Mouse (Mus musculus) hindbrain, embryonic 15.5 days (tissue): ENCODE measurements around the gene Ly6f. TPM values are rescaled to one million over a fixed set of nuclear protein-coding genes. Genes with fewer than 3 reads are reported as not detected.

Source experiments
- ATAC-seq: fragments of 200-750 bp; cut with Nextera tagmentation; 2 replicates; pipeline ENCODE4 v1.8.0; 2017; ENCODE audit warnings: low read depth, moderate number of reproducible peaks, moderate TSS enrichment; ENCODE audit not compliant: low FRiP score
- H3K27ac ChIP-seq: fragments of 300-500 bp; sonication (generic); replicated peaks from 2 replicates; pipeline ENCODE4 v1.5.1; 2015; ENCODE audit warnings: mild to moderate bottlenecking, inconsistent platforms
- H3K27me3 ChIP-seq: fragments of 300-500 bp; sonication (generic); 2 replicates; pipeline ENCODE4 v1.6.1; 2015; ENCODE audit warnings: control low read depth, inconsistent platforms
- H3K36me3 ChIP-seq: fragments of 300-500 bp; sonication (generic); 2 replicates; pipeline ENCODE4 v1.6.1; 2015; ENCODE audit warnings: control low read depth, inconsistent platforms
- H3K4me1 ChIP-seq: fragments of 300-500 bp; sonication (generic); replicated peaks from 2 replicates; pipeline ENCODE4 v1.6.1; 2015; ENCODE audit warnings: control low read depth, inconsistent platforms
- H3K4me2 ChIP-seq: fragments of 300-500 bp; sonication (generic); 2 replicates; pipeline ENCODE4 v1.6.1; 2015; ENCODE audit warnings: moderate library complexity, mild to moderate bottlenecking, inconsistent platforms
- H3K4me3 ChIP-seq: fragments of 300-500 bp; sonication (generic); 2 replicates; pipeline ENCODE4 v1.5.1; 2015; ENCODE audit warnings: mild to moderate bottlenecking, inconsistent platforms
- H3K9ac ChIP-seq: fragments of 300-500 bp; sonication (generic); 2 replicates; pipeline ENCODE4 v1.6.1; 2015; ENCODE audit warnings: inconsistent platforms
- H3K9me3 ChIP-seq: fragments of 300-500 bp; sonication (generic); 2 replicates; pipeline ENCODE4 v1.6.1; 2016; ENCODE audit warnings: control low read depth, inconsistent platforms
- WGBS: fragments of 180-500 bp; shearing (Covaris S2); methylation state at CpG from one replicate; pipeline ENCODE4 v1.1.7; 2015; 5-methylcytosine and 5-hydroxymethylcytosine counted together
- polyA plus RNA-seq: library from polyadenylated mRNA; unstranded; fragments of >200 nt; fragmentation: Nextera tagmentation; extraction: Ambion mirVana; gene quantifications from 2 replicates; pipeline ENCODE4 v1.2.1, GENCODE M21; 2015

Ly6f gene
- polyA plus RNA-seq = not detected in 2 replicates

DNA sequence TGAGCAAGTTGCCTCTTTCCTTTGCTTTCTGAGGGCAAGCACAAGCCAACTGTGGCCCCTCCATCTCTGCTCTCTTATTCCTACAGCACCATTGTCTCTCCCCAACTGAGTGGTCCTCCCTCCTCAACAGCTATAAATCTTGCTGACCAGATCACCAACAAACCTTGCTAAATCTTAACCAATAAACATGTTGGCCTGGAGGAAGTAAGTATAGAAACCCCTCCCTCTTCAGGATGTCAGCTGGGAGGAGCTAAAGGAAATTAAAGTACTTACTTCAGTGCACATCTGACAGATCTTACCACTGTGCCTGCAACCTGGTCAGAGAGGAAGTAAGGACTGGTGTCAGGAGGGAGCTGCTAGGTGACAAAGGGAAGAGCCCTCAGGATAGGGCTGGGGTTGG is at the start of gene Ly6f:
Ly6f (plus strand) TSS at position 301 of the 400 bp plus-strand sequence.
- Histone ChIP-seq H3K4me2 (no peak within 1 kb of the TSS), H3K4me1 (no peaks in the 10 kb centered on the region), H3K36me3 (no peaks in the 10 kb centered on the region), H3K27ac (no peak within 1 kb of the TSS), H3K27me3 (no peaks in the 10 kb centered on the region), H3K9ac (no peak within 1 kb of the TSS), H3K4me3 (no peak within 1 kb of the TSS), H3K9me3 (no peaks in the 10 kb centered on the region)
- ATAC-seq = no peak

DNA sequence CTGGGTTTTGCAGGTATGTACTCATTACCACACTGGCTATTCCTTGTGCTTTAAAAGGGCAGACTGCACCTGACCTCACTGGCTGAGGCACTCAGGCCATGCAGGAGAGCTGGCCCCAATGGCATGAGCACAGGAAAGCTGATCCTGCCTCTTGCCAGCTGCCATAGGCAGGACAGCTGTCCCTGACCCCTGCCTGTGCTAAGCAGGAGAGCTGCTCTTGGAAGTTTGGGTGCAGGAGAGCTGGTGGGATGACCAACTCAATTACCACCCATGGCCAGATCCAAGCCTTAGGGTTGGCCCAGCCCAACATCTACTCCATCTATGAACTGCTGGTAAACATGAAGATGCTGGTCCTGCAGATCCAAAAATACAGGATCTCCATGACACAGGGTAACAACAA is 46.3 kb upstream of the Ly6f start:
- Histone ChIP-seq H3K4me1 (no peaks in the 10 kb centered on the region), H3K4me2 (no peak overlapping the region), H3K36me3 (no peaks in the 10 kb centered on the region), H3K4me3 (no peak overlapping the region), H3K9ac (no peak overlapping the region), H3K27ac (no peak overlapping the region), H3K9me3 (no peaks in the 10 kb centered on the region), H3K27me3 (no peaks in the 10 kb centered on the region)
- ATAC-seq = no peak

DNA sequence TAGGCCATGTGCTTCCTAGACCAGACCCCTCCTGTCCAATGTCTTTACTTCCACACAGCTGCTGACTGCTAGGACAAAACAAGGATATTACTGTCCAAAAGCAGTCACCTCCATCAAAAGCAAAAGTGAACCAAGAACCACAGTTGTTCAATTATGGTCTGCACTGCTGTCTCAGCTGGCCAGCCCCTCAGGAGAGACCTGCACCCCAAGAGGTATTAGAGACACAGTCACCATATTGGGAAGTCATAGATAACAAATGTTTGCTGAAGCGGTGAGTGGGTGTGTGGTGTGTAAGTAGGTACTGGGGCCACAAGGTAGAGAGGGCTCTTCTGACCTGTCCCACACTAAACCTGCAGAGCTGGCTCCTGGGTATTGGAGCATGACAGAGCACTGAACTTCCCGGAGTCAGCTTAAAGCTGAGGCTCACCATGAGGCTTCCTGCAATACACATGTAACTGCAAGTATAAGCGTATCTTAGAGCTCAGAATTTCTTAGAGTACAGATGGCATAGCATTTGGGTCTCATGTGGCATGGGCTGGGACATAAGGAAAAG is 30.4 kb upstream of the Ly6f start:
- Histone ChIP-seq H3K9ac (no peak overlapping the region), H3K4me2 (no peak overlapping the region), H3K36me3 (no peaks in the 10 kb centered on the region), H3K4me3 (no peak overlapping the region), H3K27me3 (no peaks in the 10 kb centered on the region), H3K4me1 (no peaks in the 10 kb centered on the region), H3K27ac (no peak overlapping the region), H3K9me3 (no peaks in the 10 kb centered on the region)
- WGBS = 93% methylated on average over 3 of the region's 3 CpGs
- no peak for ATAC-seq

DNA sequence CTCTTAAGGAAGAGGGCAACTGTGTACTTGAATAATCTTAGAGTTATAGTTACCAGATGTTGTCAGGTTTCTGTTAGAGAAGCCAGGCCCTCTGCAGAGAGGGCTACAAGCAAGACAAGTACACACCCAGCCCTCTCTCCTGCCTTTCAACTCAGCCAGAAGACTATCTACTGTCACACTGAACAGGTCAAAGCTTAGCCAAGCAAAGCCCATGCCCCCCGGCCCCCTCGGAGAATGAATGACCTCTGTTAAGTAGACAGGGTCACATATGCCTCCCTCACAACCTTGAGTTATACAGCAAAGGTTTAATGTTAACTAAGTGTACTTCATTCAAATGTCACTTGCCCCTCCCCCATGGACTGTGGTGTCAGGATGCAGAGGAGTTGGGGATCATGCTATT is 27.7 kb upstream of the Ly6f start:
- Histone ChIP-seq H3K4me3 (no peak overlapping the region), H3K27me3 (no peaks in the 10 kb centered on the region), H3K27ac (no peak overlapping the region), H3K9me3 (no peaks in the 10 kb centered on the region), H3K4me2 (no peak overlapping the region), H3K36me3 (no peaks in the 10 kb centered on the region), H3K9ac (no peak overlapping the region), H3K4me1 (no peaks in the 10 kb centered on the region)
- ATAC-seq = no peak
- 92% methylated on average over 2 of the region's 2 CpGs for WGBS

DNA sequence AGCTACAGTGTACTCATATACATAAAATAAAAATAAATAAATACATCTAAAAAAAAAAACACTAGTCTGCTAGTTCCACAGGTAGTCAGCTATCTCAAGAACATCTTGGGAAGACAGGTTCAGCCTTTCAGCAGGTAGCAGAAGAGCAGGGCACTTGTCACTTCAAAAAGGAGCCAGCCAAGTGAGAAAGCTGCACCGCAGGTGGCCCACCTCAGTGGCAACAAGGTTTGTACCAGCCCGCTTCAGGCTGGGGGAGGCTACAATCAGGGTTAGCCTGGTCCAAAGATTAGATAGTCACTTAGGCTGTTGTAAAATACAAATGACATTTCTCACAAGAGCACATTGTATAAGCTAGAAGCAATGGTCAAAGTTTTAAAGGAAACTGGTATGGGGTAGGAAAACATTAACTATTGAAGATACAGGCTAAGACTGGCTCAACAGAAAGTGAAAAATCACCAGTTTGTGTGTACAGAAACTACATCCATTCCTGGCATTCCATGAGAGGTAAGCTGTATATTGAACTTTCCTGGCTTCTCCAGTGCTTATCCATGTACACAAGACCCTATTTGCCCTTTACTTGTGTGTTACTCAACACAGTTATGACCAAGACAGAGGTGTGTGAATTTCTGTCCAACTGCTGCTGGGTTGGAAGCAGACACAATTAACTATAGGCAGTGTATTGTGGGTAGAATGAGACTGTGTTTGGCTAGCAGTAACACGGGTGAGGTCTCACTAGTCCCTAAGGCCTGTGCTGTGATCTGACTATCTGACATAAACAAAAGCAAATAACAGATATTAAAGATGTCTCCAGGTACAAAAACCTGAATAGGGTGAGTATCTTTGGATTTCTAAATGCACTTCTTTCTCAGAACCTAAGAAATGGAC is 25.2 kb upstream of the Ly6f start:
- Histone ChIP-seq H3K9ac (no peak overlapping the region), H3K9me3 (no peaks in the 10 kb centered on the region), H3K4me1 (no peaks in the 10 kb centered on the region), H3K27ac (no peak overlapping the region), H3K4me2 (no peak overlapping the region), H3K4me3 (no peak overlapping the region), H3K36me3 (no peaks in the 10 kb centered on the region), H3K27me3 (no peaks in the 10 kb centered on the region)
- 75% methylated on average over 3 of the region's 3 CpGs for WGBS
- no peak for ATAC-seq

DNA sequence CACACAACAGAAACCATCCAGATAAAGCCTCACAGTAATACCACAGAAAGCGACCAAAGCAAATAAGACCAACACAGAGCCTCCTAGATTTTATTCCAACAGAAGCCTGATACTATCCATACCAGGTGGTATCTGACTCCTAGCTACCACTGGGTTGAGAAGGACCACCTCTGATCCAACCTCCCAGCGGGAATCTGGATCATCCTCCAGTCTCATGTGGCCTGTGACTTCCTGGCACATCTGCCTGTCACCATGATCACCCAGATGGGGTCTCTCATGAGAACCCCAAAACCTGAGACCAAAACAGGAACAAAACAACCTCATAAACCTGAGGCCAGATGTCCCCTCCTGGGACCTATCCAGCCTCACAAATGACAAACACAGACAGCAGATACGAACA is 13.6 kb upstream of the Ly6f start:
- Histone ChIP-seq H3K27ac (no peak overlapping the region), H3K27me3 (no peaks in the 10 kb centered on the region), H3K4me1 (no peaks in the 10 kb centered on the region), H3K4me2 (no peak overlapping the region), H3K9me3 (no peaks in the 10 kb centered on the region), H3K4me3 (no peak overlapping the region), H3K9ac (no peak overlapping the region), H3K36me3 (no peaks in the 10 kb centered on the region)
- no peak for ATAC-seq
- 88% methylated on average over 3 of the region's 3 CpGs for WGBS

DNA sequence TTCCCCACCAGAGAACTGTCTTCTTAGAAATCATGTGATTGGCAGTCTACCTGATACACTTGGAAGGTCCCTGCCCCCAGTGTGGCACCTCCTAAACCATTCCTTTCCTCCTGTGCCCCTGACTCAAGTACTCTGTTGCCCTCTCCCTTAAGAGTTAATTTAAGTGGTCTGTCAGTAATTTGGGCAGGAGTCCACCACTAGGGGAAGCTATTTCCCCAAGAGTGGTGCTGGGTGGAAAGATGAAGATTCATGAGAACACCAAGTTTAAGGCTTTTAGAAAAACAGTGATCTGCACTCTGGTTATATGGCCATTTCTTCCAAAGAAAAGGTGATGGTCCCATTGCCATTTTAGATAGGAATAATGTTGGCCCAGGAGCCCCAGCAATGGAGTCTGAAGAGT is 2.4 kb upstream of the Ly6f start:
- ATAC-seq = no peak
- Histone ChIP-seq H3K4me1 (no peaks in the 10 kb centered on the region), H3K27me3 (no peaks in the 10 kb centered on the region), H3K4me2 (no peak overlapping the region), H3K27ac (no peak overlapping the region), H3K9ac (no peak overlapping the region), H3K36me3 (no peaks in the 10 kb centered on the region), H3K9me3 (no peaks in the 10 kb centered on the region), H3K4me3 (no peak overlapping the region)

DNA sequence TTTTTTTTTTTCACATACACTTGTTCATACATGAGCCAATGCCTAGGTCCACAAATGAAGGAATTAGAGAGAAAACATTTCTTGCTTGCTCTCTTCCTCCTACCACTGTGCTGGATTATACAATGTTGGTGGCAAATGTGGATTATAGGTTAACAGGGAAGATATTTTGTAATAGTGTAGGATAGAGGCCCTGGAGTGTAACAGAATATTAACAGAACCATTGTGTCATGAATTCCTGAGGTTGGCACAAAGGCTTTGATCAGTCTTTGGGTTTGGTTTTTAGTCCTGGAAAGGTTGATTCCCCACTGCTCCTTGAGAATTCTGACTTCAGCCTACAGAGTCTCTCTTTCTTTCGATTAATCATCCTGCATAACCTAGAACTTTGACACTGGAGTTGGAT is 1.6 kb upstream of the Ly6f start:
- Histone ChIP-seq H3K36me3 (no peaks in the 10 kb centered on the region), H3K4me1 (no peaks in the 10 kb centered on the region), H3K27ac (no peak overlapping the region), H3K9ac (no peak overlapping the region), H3K4me3 (no peak overlapping the region), H3K27me3 (no peaks in the 10 kb centered on the region), H3K9me3 (no peaks in the 10 kb centered on the region), H3K4me2 (no peak overlapping the region)
- ATAC-seq = no peak
- WGBS = 78% methylated on average over 1 of the region's 1 CpGs

DNA sequence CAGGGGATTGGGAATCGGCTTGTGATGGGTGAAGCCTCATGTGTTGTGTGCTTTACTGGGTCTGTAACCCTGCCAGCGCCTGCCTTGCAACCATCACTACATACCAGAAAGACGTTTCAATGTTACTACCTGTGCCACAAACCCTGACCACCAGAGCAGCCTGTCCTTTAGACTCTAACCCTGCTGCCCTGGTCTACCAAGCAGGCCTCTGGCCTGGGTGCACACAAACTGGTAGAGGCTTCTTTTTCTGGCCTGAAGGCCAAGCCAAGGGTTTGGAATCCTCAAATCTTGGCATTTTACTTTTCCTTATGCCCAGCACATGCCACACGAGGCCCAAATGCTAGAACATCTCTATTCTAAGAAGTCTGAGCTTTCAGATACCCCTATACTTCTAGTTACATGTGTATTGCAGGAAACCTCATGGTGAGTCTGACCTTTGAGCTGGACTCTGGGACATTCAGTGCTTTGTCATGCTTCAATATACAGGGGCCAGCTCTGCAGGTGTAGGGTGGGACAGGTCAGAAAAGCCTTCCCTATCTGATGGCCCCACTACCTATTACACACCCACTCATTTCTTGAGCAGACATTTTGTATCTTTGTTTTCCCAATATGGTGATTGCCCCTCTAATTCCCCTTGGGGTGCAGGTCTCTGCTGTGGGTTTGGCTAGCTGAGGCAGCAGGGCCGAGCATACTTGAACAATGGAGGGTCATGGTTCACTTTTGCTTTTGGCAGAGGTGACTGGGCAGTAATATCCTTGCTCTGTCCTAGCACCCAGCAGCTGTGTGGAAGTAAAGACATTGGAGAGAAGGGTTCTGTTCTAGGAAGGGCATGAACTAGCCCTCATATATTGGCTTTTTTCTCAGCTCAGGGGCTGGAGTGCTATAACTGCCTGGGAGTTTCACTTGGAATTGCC is 952 bp downstream of the Ly6f start:
- Histone ChIP-seq H3K27ac (no peak overlapping the region), H3K9me3 (no peaks in the 10 kb centered on the region), H3K4me1 (no peaks in the 10 kb centered on the region), H3K9ac (no peak overlapping the region), H3K4me2 (no peak overlapping the region), H3K27me3 (no peaks in the 10 kb centered on the region), H3K36me3 (no peaks in the 10 kb centered on the region), H3K4me3 (no peak overlapping the region)
- WGBS = 86% methylated on average over 5 of the region's 5 CpGs
- ATAC-seq = no peak

DNA sequence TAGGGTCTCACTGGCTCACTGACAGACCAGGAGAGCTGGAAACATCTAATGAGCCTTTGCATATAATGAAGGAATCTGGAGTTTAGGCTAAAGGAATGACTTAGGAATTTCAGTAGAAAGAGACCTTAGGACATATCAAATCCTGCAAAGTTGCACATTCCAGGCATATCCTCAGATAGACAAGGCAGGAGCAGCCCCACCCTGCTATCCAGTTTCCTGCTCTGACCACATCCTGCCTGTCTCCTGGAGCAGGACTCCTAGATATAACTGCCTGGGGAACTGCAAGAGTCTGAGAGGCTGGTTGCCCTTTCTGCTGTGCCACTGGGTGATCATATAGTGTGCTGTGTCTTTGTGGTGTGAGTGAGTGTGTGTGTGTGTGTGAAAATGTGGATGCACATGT is 1.9 kb downstream of the Ly6f start:
- Histone ChIP-seq H3K4me1 (no peaks in the 10 kb centered on the region), H3K27me3 (no peaks in the 10 kb centered on the region), H3K4me2 (no peak overlapping the region), H3K36me3 (no peaks in the 10 kb centered on the region), H3K9me3 (no peaks in the 10 kb centered on the region), H3K4me3 (no peak overlapping the region), H3K27ac (no peak overlapping the region), H3K9ac (no peak overlapping the region)
- no peak for ATAC-seq

DNA sequence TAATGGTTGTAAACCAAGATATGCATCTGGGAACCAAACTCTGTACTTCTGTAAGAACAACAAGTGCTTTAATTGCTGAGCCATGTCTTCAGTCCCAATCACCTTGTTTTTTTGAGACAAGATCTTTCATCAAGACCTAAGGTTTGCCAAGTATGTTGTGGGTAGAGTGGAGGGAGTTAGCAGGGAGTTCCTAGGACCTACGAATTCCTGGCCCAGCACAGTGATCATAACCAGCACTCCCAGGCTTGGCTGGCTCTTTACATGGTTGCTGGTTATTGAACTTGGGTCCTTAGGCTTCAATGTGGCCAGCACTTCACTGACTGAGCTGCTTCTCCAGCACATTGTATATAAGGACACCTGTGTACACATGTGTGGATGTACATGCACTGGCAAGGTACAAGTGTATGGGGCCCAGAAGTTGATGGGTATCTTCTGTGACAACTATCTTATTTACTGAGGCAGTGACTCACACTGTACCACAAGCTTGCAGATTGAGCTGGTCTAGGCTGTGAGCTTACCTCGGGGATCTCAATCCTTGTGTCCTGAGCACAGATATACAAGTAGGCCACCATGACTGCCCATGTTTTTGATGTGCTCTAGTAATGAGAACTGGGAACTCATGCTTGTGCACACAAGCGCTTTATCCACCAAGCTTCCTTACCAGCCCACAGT is 2.6 kb downstream of the Ly6f start:
- no peaks in the 10 kb centered on the region for H3K4me1 ChIP-seq
- ATAC-seq = no peak
- no peaks in the 10 kb centered on the region for H3K9me3 ChIP-seq
- no peaks in the 10 kb centered on the region for H3K36me3 ChIP-seq
- WGBS = 89% methylated on average over 3 of the region's 3 CpGs
- H3K4me3 ChIP-seq = no peak overlapping the region
- H3K4me2 ChIP-seq = no peak overlapping the region
- no peaks in the 10 kb centered on the region for H3K27me3 ChIP-seq
- H3K27ac ChIP-seq = no peak overlapping the region
- H3K9ac ChIP-seq = no peak overlapping the region

DNA sequence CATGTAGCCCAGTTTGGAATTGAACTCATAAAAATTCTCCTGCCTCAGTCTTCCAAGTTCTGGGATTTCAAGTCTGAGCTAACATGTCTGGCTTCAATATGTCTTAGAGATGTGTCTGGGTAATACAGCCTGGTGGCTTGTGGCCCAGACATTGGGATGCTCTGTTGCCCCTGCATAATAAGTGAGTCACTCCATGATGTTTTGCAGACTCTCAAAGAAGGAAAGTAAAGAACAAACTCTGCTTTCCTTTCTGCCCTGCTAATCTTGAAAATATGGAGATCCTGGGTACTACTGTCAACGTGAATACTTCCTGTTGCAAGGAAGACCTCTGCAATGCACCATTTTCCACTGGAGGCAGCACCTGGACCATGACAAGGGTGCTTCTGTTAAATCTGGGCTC is 3.2 kb downstream of the Ly6f start:
- no peaks in the 10 kb centered on the region for H3K9me3 ChIP-seq
- H3K27me3 ChIP-seq = no peaks in the 10 kb centered on the region
- H3K36me3 ChIP-seq = no peaks in the 10 kb centered on the region
- no peak overlapping the region for H3K9ac ChIP-seq
- WGBS = 78% methylated on average over 1 of the region's 1 CpGs
- no peak overlapping the region for H3K27ac ChIP-seq
- H3K4me3 ChIP-seq = no peak overlapping the region
- no peak for ATAC-seq
- H3K4me2 ChIP-seq = no peak overlapping the region
- H3K4me1 ChIP-seq = no peaks in the 10 kb centered on the region
